Comparison of ENCODE assay signal across 9 mouse cellular contexts in genomic region chr7:126350748-126351418, GRCm38 (mm10). TPM values are rescaled to one million over a fixed set of nuclear protein-coding genes. Genes with fewer than 3 reads are reported as not detected.
DNase-seq lines count a peak whose midpoint lies in the region; ATAC-seq and TF ChIP-seq lines count a peak whose summit lies in the region.
"Had no signal": no experiment of that assay in that cellular context is flagged by ENCODE, and none has a peak within 500 bp of the region (broad histone marks: within the 10 kb centered on the region; RNA-seq: fewer than 3 reads in every experiment).

No protein-coding gene starts in this region.

- H3K9ac ChIP-seq in forebrain, embryonic 11.5 days (ENCODE audit: low read length) = no peak overlapping the region
- no peak overlapping the region for H3K9ac ChIP-seq in liver, embryonic 12.5 days
- no peak overlapping the region for H3K9ac ChIP-seq in liver, embryonic 11.5 days (ENCODE audit: low read depth, low read length)
- H3K9ac ChIP-seq in midbrain, embryonic 13.5 days (replicated peaks) = 0 out of 2 replicates have a peak overlapping the region, but pooled peaks have one; percentile 29

- no peaks in the 10 kb centered on the region for H3K4me1 ChIP-seq in forebrain, embryonic 11.5 days (replicated peaks; ENCODE audit: control insufficient read depth, insufficient read depth, low read length)
- peaks cover 22% of the 10 kb centered on the region for H3K4me1 ChIP-seq in forebrain, embryonic 10.5 days
- H3K4me1 ChIP-seq in liver, embryonic 12.5 days = peaks cover 42% of the 10 kb centered on the region
- H3K4me1 ChIP-seq in liver, embryonic 11.5 days (replicated peaks; ENCODE audit: control insufficient read depth, insufficient read depth, low read length) = peaks cover 27% of the 10 kb centered on the region
- H3K4me1 ChIP-seq in cortical plate, adult 2 months (ENCODE audit: control insufficient read depth, insufficient read depth, low read length) = no peaks in the 10 kb centered on the region
- peaks cover 12% of the 10 kb centered on the region for H3K4me1 ChIP-seq in midbrain, embryonic 13.5 days (replicated peaks)

- H3K27ac ChIP-seq in forebrain, embryonic 11.5 days (ENCODE audit: low read depth, low read length) = no peak overlapping the region
- H3K27ac ChIP-seq in forebrain, embryonic 10.5 days = no peak overlapping the region
- no peak overlapping the region for H3K27ac ChIP-seq in liver, embryonic 12.5 days
- H3K27ac ChIP-seq in liver, embryonic 11.5 days (ENCODE audit: low read depth, low read length) = no peak overlapping the region
- H3K27ac ChIP-seq in cortical plate, adult 2 months (ENCODE audit: insufficient read depth, low read length) = no peak overlapping the region
- peak overlapping the region; percentile 46 for H3K27ac ChIP-seq in midbrain, embryonic 13.5 days

- intact Hi-C loops in left cerebral cortex, postnatal 14 days (cut with DNase I) = no loop called here

- TF ChIP-seq CTCF in cortical plate, adult 2 months (IDR thresholded peaks at IDR 0.05; ENCODE audit: extremely low read depth, insufficient read depth, low read length) = no peak

- no peak for TF ChIP-seq POLR2A in cortical plate, adult 2 months (IDR thresholded peaks at IDR 0.05; ENCODE audit: extremely low read depth, insufficient read depth, low read length)

- H3K27me3 ChIP-seq in forebrain, embryonic 11.5 days (ENCODE audit: control insufficient read depth, insufficient read depth, low read length) = no peaks in the 10 kb centered on the region
- H3K27me3 ChIP-seq in forebrain, embryonic 10.5 days (ENCODE audit: poor library complexity, severe bottlenecking) = no peaks in the 10 kb centered on the region
- no peaks in the 10 kb centered on the region for H3K27me3 ChIP-seq in liver, embryonic 12.5 days (replicated peaks)
- H3K27me3 ChIP-seq in liver, embryonic 11.5 days (replicated peaks; ENCODE audit: control insufficient read depth, insufficient read depth, low read length) = no peaks in the 10 kb centered on the region
- no peaks in the 10 kb centered on the region for H3K27me3 ChIP-seq in midbrain, embryonic 13.5 days

- H3K9me3 ChIP-seq in forebrain, embryonic 11.5 days (ENCODE audit: control insufficient read depth, low read length) = no peaks in the 10 kb centered on the region
- no peaks in the 10 kb centered on the region for H3K9me3 ChIP-seq in forebrain, embryonic 10.5 days
- H3K9me3 ChIP-seq in liver, embryonic 12.5 days (replicated peaks) = no peaks in the 10 kb centered on the region
- H3K9me3 ChIP-seq in liver, embryonic 11.5 days (ENCODE audit: control insufficient read depth, low read length) = no peaks in the 10 kb centered on the region
- no peaks in the 10 kb centered on the region for H3K9me3 ChIP-seq in midbrain, embryonic 13.5 days

- 0 out of 2 replicates have a peak overlapping the region, but pooled peaks have one; percentile 8 for H3K4me2 ChIP-seq in forebrain, embryonic 11.5 days (ENCODE audit: low read depth, low read length, severe bottlenecking)
- H3K4me2 ChIP-seq in liver, embryonic 12.5 days = peak overlapping the region; percentile 9
- no peak overlapping the region for H3K4me2 ChIP-seq in liver, embryonic 11.5 days
- H3K4me2 ChIP-seq in midbrain, embryonic 13.5 days (replicated peaks) = peak overlapping the region; percentile 42

- DNase-seq in forebrain, embryonic 11.5 days (ENCODE audit: low spot score) = peak; percentile 34
- no peak for DNase-seq in forebrain, embryonic 10.5 days (ENCODE audit: extremely low spot score, low spot score)
- no peak for DNase-seq in liver, embryonic 11.5 days (ENCODE audit: low spot score)
- no peak for DNase-seq in left cerebral cortex, postnatal 14 days (ENCODE audit: low spot score in 2 of 2)
- no peak for DNase-seq in thymus, adult 18-20 months
- DNase-seq: kidney, adult 9 months had no signal

- ATAC-seq in forebrain, embryonic 11.5 days (replicated peaks; ENCODE audit: low FRiP score) = no peak
- no peak for ATAC-seq in liver, embryonic 12.5 days
- ATAC-seq in liver, embryonic 11.5 days (replicated peaks; ENCODE audit: low FRiP score) = no peak
- ATAC-seq in midbrain, embryonic 13.5 days = peak; percentile 77

- WGBS in forebrain, embryonic 11.5 days = 74% methylated on average over 20 of the region's 20 CpGs
- 72% methylated on average over 20 of the region's 20 CpGs for WGBS in forebrain, embryonic 10.5 days
- 65% methylated on average over 20 of the region's 20 CpGs for WGBS in liver, embryonic 12.5 days (ENCODE audit: insufficient replicate concordance)
- 68% methylated on average over 20 of the region's 20 CpGs for WGBS in liver, embryonic 11.5 days
- WGBS in midbrain, embryonic 13.5 days = 57% methylated on average over 20 of the region's 20 CpGs

- no peaks in the 10 kb centered on the region for H3K36me3 ChIP-seq in forebrain, embryonic 11.5 days (ENCODE audit: control insufficient read depth, insufficient read depth, low read length)
- no peaks in the 10 kb centered on the region for H3K36me3 ChIP-seq in forebrain, embryonic 10.5 days (replicated peaks)
- H3K36me3 ChIP-seq in liver, embryonic 12.5 days = no peaks in the 10 kb centered on the region
- no peaks in the 10 kb centered on the region for H3K36me3 ChIP-seq in liver, embryonic 11.5 days (ENCODE audit: control insufficient read depth, insufficient read depth, low read length)
- no peaks in the 10 kb centered on the region for H3K36me3 ChIP-seq in midbrain, embryonic 13.5 days

- H3K4me3 ChIP-seq in forebrain, embryonic 11.5 days (ENCODE audit: low read depth, low read length) = no peak overlapping the region
- no peak overlapping the region for H3K4me3 ChIP-seq in forebrain, embryonic 10.5 days
- H3K4me3 ChIP-seq in liver, embryonic 12.5 days = no peak overlapping the region
- no peak overlapping the region for H3K4me3 ChIP-seq in liver, embryonic 11.5 days (ENCODE audit: low read depth, low read length)
- peak overlapping the region; percentile 13 for H3K4me3 ChIP-seq in cortical plate, adult 2 months (ENCODE audit: insufficient read depth, low read length)
- H3K4me3 ChIP-seq in midbrain, embryonic 13.5 days (replicated peaks) = peak overlapping the region; percentile 27

RNA-seq across cellular contexts. Expression of gene Lat, which starts 18.5 kb away (rescaled TPM):
- polyA plus RNA-seq in forebrain, embryonic 11.5 days (2014; fragmentation: Nextera tagmentation; extraction: Ambion mirVana) = 2.2 and 2.5 TPM in 2 replicates
- polyA plus RNA-seq in forebrain, embryonic 10.5 days (2016; fragmentation: Nextera tagmentation; extraction: Ambion mirVana) = 2.0 and 2.4 TPM in 2 replicates
- polyA plus RNA-seq in liver, embryonic 12.5 days (2016; fragmentation: Nextera tagmentation; extraction: Ambion mirVana) = 14.5 and 15.6 TPM in 2 replicates
- 18.8 and 20.3 TPM in 2 replicates for polyA plus RNA-seq in liver, embryonic 11.5 days (2014; fragmentation: Nextera tagmentation; extraction: Ambion mirVana)
- 1.3 and 1.4 TPM in 2 replicates for polyA plus RNA-seq in cortical plate, adult 2 months (2012; rRNA removed)
- 1.0 and 1.7 TPM in 2 replicates for polyA plus RNA-seq in midbrain, embryonic 13.5 days (2015; fragmentation: Nextera tagmentation; extraction: Ambion mirVana)
- total RNA-seq in left cerebral cortex, postnatal 14 days (2021) = under 1 TPM; 0.30 to 0.33 TPM

RNA-seq across cellular contexts. Expression of gene Spns1, which starts 26.4 kb away (rescaled TPM):
- polyA plus RNA-seq in forebrain, embryonic 11.5 days (2014; fragmentation: Nextera tagmentation; extraction: Ambion mirVana) = 52.4 and 53.9 TPM in 2 replicates
- polyA plus RNA-seq in forebrain, embryonic 10.5 days (2016; fragmentation: Nextera tagmentation; extraction: Ambion mirVana) = 64.7 and 68.6 TPM in 2 replicates
- 27.3 and 29.1 TPM in 2 replicates for polyA plus RNA-seq in liver, embryonic 12.5 days (2016; fragmentation: Nextera tagmentation; extraction: Ambion mirVana)
- 43.8 and 43.9 TPM in 2 replicates for polyA plus RNA-seq in liver, embryonic 11.5 days (2014; fragmentation: Nextera tagmentation; extraction: Ambion mirVana)
- polyA plus RNA-seq in cortical plate, adult 2 months (2012; rRNA removed) = 171 and 177 TPM in 2 replicates
- 77.9 and 78.6 TPM in 2 replicates for polyA plus RNA-seq in midbrain, embryonic 13.5 days (2015; fragmentation: Nextera tagmentation; extraction: Ambion mirVana)
- 10 to 100 TPM; 83.2 to 86.3 TPM for total RNA-seq in left cerebral cortex, postnatal 14 days (2021)

RNA-seq across cellular contexts. Expression of gene Nfatc2ip, which starts 45.7 kb away (rescaled TPM):
- polyA plus RNA-seq in forebrain, embryonic 11.5 days (2014; fragmentation: Nextera tagmentation; extraction: Ambion mirVana) = 3.6 and 4.5 TPM in 2 replicates
- polyA plus RNA-seq in forebrain, embryonic 10.5 days (2016; fragmentation: Nextera tagmentation; extraction: Ambion mirVana) = 2.6 and 2.8 TPM in 2 replicates
- 3.6 and 3.7 TPM in 2 replicates for polyA plus RNA-seq in liver, embryonic 12.5 days (2016; fragmentation: Nextera tagmentation; extraction: Ambion mirVana)
- 3.6 and 4.0 TPM in 2 replicates for polyA plus RNA-seq in liver, embryonic 11.5 days (2014; fragmentation: Nextera tagmentation; extraction: Ambion mirVana)
- 6.3 and 6.4 TPM in 2 replicates for polyA plus RNA-seq in cortical plate, adult 2 months (2012; rRNA removed)
- 2.9 and 3.8 TPM in 2 replicates for polyA plus RNA-seq in midbrain, embryonic 13.5 days (2015; fragmentation: Nextera tagmentation; extraction: Ambion mirVana)
- total RNA-seq in left cerebral cortex, postnatal 14 days (2021) = 1 to 10 TPM; 5.1 to 7.4 TPM

Comparison
In these comparisons a context has a peak if more than half of its experiments do, and no peak if none do; other contexts are left out.
1. H3K4me3 ChIP-seq: peak in cortical plate, adult 2 months (single experiment) and midbrain, embryonic 13.5 days (single experiment); none in forebrain, embryonic 11.5 days (single experiment), forebrain, embryonic 10.5 days (single experiment), liver, embryonic 12.5 days (single experiment) and liver, embryonic 11.5 days (single experiment).